Mouse (Mus musculus) natural killer cell, adult 2 months (primary cell): Measurements from ENCODE around the gene Lca5.
A peak's percentile ranks its signal among the peaks of the same experiment; 100 is the strongest.

Experiments used
- DNase-seq, 2 experiments: peaks; one replicate each; pipeline ENCODE4 v3.0.0; 2022; ENCODE audit warnings: low spot score in 2 of 2

Lca5 gene

DNA sequence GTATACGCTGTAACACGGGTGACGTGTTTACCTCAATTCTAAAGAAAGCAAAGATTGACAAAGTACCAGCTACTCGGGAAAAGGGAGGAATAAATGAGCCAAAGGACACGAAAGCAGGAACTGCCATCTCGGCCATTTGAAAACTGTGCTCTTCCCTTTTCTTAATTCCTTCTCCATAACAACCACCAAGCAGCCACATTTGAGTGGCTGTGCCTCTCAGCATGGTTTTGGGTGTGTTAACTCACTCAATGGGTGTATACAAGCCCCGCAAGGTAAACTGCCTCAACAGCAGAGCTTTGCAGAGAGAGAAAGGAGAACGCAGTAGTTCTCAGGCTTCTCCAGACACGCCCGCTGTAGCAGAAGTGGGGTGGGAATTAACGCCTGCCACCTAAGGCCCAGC lies 48.9 kb downstream of the Lca5 start:
- DNase-seq = no peak

DNA sequence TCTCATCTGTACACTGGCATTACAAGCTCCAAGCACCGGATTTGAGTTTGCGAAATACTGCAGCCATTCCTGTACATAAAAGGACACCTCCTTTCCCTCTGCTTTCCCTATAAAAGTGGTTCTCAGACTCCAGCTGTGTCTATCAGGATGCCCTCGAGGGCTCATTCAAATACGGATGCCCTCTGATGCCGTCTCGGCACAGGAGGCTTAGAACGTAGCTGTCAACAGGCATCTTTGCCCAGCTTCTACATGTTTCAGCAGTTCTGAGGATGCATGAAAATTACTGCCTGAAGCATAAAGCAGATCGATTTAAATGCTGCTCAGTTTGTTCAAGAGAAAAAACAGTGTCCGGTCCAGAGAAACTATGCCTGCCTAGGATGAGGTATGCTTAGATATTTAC lies 51.4 kb downstream of the Lca5 start:
- no peak for DNase-seq

DNA sequence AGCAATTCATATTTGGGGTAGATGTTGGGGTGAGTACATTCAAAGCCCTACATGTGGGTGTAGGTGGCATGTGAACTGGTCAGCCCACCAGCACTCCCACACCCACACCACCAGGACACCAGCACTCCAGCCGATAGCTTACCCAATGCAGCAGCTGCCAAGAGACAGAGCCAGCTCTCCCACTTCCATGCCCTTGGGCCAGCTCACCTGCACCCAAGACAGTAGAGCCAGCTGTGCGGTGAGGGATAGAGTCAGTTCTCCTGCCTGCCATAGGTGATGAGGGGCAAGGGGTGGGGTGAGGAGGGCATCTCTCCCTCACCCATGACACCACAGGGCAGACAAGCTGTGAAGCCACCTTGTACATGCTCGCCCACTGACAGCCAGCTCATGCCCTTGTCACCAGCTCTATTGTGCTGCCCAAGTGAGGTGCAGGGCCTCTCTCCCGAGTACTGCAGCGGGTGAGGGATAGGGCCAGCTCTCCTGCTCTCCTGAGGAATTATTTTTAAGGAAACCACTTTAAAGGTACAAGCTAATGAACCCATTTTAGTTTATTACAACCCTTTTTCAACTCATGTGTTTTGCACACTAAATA lies 54.6 kb downstream of the Lca5 start:
- no peak for DNase-seq

DNA sequence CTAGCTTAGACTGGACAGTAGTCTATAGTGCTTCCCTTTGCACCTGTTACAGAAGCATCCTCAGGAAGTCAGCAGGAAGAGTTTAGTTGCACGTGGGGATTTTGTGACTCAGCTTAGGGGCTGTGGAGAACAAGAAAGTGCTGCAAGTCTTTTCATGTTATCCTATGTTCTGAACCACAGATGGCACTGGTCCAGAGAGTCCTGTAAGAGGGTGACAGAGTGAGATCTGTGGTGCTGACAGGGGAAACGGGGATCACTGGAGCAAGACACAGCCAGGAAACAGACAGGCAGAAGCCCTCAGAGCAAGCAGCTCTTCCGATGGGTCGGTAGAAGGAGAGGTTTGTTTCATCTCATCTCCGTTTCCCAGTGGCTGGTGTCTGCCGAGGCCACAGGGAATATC lies 55.6 kb downstream of the Lca5 start:
- DNase-seq = peak in 1 of 2 experiments; percentile 5

DNA sequence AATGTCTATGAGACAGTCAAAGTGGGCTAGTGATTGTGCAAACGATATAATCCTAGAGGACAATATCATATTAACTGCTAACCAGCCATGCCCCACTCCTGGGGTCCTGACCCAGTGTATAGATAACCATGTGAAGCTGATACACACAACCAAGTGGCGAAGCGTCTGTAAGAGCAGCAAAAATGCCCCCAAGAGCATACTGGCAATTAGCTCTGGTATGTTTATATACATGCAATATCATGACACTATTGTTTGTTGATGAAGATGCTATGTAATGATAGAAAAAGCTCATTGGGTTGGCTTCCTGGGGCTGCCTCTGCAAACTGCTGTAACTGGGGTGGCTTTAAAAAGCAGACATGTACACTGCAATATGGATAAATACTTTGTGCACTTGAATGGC lies 57.7 kb downstream of the Lca5 start:
- DNase-seq = no peak

DNA sequence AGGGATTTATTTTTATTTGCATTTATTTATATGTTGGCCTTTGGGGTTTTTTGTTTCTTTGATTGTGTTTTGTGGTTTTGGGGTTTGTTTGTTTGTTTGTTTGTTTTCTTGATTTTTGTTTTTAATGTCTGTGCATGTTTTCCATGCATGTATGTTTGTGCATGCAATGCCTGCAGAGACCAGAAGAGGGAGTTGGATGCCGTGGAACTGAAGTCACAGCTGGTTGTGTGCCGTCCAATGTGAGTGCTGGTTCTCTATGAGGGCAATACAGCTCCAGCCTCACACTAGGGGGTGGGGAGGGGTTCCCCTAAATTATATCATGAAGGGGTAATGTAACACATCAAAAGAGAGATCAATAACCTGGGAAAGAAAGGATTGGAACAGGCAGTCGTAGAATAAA lies 58.2 kb downstream of the Lca5 start:
- DNase-seq = no peak

DNA sequence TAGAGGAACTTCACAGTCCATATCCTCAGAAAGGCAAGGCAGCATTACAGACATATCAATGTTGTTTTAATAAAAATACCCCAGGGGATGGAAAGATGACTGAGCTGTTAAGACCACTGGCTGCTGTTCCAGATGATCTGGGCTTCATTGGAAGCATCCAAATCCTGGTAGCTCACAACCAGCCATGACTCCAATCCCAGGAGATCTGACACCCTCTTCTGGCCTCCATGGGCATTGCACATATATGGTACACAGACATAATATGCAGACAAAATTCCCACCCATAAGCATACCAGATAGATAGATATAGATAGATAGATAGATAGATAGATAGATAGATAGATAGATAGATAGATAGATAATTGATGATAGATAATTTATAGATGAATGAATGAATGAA lies 59.6 kb downstream of the Lca5 start:
- DNase-seq = no peak

DNA sequence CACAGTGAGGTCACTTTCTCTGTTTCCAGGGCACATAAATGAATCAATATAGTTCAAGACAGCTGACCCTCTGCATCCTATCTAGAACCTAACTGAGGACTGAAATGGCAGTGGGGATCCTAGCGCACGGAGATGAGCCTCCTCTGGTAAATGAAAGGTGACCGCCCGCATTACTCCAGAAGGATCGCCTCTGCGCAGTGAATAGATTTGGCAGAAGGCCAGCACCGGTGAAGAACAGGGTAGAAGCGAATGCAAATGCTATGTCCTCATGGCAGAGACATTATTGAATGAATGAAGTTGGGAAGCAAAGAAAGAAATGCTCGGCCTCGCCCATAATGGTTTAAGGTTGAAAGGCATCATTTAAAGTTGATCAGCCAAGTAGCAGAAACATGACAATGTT lies 61.3 kb downstream of the Lca5 start:
- DNase-seq = no peak

DNA sequence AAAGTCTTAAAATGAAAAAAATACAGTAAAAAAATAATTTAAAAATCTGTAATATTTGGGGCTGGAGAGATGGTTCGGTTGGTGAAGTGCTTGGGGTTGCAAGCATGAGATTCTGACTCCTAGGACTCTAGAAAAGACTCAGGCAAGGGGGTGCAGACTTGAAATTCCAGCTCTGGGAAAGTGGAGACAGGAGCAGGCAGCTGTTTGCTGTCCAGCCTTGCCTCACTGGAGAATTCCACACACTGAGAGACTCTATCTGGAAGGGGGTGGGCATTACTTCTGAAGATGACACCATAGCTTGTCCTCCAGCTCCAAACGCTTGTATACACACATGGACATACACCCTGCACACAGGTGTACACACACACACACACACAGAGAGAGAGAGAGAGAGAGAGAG lies 63.8 kb downstream of the Lca5 start:
- DNase-seq = no peak

DNA sequence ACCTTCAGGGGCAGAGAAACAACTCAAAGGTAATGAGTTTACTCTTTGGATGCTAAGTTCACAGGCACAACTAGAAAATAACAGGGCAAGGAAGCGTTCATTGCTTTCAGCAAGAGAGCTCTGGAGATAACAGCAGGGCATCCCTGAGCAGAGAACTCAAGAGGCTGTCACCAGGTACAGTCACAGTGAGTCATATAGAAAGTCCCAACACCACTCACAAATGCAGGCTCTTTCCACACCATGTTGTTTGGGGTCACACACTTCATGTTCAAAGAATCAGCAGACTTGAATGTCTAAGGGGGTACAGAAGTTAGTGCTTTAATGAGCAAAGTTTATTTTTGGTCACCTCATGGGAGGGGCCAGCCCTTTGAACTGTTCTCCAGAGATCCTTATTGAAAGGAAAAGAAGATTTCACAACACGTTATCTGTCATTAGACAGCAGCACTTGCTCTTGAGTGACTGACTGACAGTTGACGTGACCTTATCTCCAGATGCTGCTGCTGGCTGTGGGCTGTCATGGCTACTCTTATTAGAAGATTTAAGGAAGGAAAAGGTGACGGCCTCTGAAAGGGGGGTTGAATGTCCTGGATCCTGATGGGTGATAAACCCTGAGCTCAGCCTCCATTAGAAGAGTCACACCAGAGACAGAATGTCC lies 65.3 kb downstream of the Lca5 start:
- DNase-seq = no peak

DNA sequence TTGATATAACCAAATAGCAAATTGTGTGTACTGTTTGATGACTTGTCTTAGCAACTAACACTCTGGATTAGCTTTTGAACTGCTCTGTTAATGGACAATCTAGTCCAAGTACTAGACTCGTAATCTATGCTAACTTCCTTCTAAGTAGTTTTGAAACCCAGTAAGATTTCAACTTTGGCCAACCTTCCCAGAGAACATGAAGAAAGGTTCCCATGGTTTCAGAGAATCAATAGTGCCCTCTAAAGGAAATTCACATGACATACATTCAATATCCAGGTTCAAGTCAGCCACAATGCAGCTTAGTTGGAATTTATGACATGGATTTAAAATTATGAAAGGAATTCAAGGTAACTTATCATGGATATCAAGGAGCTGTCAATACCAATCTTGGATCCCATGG lies 70.0 kb downstream of the Lca5 start:
- no peak for DNase-seq

DNA sequence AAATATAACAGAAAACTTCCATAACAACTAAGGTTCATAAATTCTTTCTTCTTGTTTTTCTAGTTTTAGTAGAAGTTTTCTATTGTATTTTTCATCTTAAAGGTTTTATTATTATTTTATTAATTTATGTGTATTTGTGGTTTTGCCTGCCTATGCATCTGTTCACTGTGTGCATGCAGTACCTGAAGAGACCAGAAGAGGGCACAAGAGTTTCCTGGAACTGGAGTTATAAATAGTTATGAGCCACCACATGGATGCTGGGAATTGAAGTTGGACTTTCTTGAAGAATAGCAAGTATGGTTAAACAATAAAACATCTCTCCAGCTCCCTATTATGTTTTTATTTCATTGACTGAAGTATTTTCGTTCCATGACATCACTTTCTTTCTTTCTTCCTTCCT lies 72.7 kb downstream of the Lca5 start:
- peak; percentile 10 to 29 for DNase-seq

DNA sequence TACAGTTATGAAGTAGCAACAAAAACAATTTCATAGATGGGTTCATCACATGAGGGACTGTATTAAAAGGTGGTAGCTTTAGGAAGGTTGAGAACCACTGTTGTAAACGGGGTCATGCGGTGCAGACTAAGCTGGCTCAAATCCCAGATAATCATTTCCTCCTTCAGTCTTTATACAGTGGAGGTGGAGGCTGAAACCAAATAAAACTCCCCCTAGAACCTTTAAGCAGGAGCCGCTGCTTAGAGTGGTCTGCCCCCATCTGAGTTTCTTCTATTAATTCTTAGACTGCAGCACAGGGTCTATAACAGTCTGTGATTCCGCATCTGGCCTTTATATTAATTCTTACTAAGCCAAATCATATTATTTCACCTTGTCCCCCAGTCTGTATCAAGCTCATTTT lies 85.1 kb downstream of the Lca5 start:
- DNase-seq = no peak

DNA sequence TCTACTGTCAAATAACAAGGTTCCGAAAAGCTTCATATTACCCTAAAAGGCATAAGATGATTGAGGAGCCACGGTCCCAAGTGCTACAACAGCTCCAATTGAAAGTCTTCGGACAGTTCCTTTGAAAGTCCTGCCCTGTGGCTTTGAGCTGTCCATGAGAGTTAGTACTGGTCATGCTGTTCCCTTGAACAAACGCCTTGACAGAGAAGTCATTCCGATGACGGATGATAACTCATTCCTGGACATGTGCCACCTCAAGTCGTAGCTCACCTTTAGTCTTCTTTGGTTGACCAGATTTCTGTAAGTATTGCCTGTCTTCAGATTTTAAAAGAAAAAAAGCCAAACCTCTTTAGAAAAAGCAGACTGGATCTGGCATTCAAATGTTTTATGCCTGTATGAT lies 87.6 kb downstream of the Lca5 start:
- no peak for DNase-seq

DNA sequence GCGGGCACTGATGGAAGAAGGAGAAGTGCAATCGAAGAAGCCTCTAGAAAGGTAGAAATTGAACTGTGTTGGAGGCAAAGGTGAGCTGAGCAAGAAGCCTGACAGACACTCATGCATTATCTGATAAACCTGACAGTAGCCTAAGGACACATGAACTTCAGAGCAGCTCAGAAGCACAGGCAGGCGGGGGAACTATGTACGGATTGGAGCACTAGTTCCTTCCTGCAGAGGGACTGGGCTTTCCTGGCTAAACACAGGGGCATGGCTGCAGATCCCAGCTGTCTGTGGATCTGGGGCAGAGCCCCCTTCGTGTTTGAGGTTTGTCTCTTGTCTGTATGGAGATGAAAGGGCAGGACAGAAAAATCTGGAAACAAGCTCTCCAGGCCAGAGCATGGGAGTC lies 89.8 kb downstream of the Lca5 start:
- DNase-seq = no peak

DNA sequence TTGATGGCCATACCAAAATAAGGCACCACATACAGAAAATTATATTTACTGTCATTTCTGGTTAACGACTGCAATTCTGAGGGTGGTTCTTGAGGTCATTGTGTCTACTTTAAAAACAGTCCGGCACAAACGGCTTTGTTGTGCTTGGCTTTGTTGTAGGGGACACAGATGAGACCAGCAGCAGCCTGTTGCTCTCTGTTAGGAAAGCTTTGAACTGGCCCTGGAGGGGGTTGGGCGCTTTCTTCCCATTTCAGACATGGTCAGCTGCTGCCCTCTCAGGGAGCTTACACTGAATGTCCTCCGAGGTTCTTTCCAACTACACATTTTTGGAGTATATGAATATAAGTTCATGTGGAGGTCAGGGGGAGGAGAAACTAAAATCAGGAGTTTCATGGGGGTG lies 90.3 kb downstream of the Lca5 start:
- DNase-seq = no peak

DNA sequence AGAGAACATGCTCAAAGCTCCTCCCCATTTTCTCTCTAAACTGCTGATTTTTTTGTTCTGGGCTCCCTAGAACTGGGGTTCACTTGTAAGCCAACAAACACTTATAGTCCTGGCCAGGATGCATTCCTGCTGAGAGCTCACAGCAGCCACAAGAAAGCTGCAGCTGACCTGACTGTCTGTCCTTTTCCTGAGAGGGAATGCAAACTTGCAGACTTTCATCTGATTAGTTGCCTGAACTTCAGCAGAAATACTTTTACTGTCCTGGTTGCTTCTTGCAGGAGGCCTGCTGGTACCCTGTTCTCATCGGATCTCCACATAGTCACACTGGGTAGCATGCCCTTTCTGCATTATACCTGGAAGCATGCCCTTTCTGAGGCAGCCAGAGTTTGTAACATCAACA lies 91.0 kb downstream of the Lca5 start:
- no peak for DNase-seq

DNA sequence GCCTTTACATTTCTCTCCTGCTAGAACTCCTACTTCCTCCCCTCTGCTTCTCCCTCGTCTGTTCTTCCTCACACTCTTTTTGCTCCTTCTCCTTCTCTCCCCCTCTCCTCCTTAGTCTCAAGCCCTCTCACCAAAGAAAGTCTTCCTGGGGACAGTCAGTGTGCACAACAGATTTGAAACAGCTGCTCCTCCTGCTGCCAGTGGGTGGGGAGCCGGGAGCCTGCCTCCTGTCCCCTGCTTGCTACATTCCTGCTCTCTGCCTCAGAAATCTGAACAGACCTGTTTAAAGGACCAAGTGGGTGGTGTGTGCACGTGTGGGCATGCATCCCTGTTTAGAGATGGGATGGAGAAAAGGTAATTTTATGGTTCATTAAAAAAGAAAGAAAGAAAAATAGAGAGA lies 91.4 kb downstream of the Lca5 start:
- no peak for DNase-seq

DNA sequence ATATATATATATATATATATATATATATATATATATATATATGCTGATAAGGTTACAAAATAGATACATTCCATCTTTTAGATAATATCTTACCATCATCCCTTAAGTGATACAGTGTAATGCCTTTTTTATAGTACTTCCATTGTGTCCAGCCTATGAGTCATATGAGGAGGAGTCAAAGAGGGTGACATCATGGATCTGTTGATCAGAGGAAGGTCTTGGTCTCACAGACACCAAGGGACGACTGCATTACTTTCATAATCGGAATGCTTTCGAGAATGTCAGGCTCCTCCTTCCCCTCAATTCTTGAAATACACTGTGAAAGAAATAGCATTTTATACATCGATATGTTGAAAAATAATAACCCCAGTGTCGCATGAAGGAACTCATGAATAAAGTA lies 93.4 kb downstream of the Lca5 start:
- DNase-seq = no peak

DNA sequence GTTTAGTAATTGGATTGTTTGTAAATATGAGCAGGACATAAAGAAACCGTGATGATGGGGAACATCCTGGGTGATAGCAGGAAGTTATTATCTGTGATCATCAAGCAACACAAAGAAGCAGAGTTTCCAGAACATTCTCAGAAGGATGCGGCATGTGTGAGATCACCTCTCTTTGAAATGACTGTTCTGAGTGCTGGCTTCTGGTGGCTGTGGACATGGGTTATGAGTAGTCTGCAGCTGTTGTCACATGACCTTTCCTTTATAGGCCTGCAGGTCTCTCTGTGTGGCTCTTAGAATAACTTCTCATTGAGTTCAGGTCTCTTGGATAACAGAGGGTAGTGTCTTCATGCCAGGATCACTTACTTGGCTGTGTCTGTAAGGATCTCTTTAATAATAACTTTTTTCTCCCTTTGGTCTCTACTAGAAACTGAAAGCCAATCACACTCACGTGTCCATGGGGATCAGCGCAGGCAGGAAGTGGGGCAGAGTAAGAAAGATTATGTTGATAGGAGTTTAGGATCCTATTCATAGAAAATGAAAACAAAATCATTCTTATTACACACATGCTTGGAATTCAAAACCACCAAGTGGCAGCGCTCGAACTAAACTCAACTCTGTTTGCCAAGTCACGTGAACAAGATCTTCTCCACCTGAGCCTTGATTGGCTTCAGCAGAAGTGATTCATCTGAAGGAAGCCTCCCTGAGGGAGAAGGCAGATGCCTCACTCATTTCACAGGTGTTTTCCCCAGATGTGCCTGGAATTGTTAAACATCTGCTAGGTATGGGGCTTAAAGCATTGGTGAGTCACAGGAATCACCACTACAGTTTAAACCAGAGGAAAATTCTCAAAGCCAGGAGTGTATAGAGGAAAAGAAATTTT lies 98.2 kb downstream of the Lca5 start:
- no peak for DNase-seq
